ENCODE assay signal across 13 mouse cellular contexts in genomic region chr14:33035386-33035785, GRCm38 (mm10). TPM values are rescaled to one million over a fixed set of nuclear protein-coding genes. Genes with fewer than 3 reads are reported as not detected.
"Had no signal": no experiment of that assay in that cellular context is flagged by ENCODE, and none has a peak within 500 bp of the region (broad histone marks: within the 10 kb centered on the region; RNA-seq: fewer than 3 reads in every experiment).

No protein-coding gene starts in this region.

- H3K27ac ChIP-seq: layer of hippocampus, adult 2 months; left cerebral cortex, adult 2 months; liver, embryonic 13.5 days; macrophage; midbrain, embryonic 12.5 days had no signal

- H3K9me3 ChIP-seq: liver, embryonic 13.5 days; midbrain, embryonic 12.5 days had no signal

- H3K9ac ChIP-seq: liver, embryonic 13.5 days; midbrain, embryonic 12.5 days had no signal

- ATAC-seq: inflammation-experienced regulatory T-cells, adult 6 months; intestine, embryonic 16.5 days had no signal

- H3K4me1 ChIP-seq: liver, embryonic 13.5 days; midbrain, embryonic 12.5 days had no signal

- H3K4me2 ChIP-seq: liver, embryonic 13.5 days; midbrain, embryonic 12.5 days had no signal

- H3K36me3 ChIP-seq: liver, embryonic 13.5 days; midbrain, embryonic 12.5 days had no signal

- DNase-seq: layer of hippocampus, adult 9-11 months; liver, embryonic 13.5 days; lung, adult 2 months; thymus, adult 18-20 months; thymus, postnatal 36 days had no signal

- H3K27me3 ChIP-seq: liver, embryonic 13.5 days; midbrain, embryonic 12.5 days had no signal

- H3K4me3 ChIP-seq: layer of hippocampus, adult 2 months; left cerebral cortex, adult 2 months; liver, embryonic 13.5 days; midbrain, embryonic 12.5 days had no signal

RNA-seq across cellular contexts. Expression of gene Lrrc18, which starts 44.2 kb away (rescaled TPM):
- total RNA-seq: megakaryocyte, adult 5-6 weeks had no signal
- polyA plus RNA-seq: macrophage; spleen, adult 2 months had no signal
